Mouse (Mus musculus) monocyte, adult 5-6 weeks (primary cell): ENCODE results near the gene Fga. TPM values are rescaled to one million over a fixed set of nuclear protein-coding genes. Genes with fewer than 3 reads are reported as not detected.

ENCODE experiments used
- ATAC-seq: fragments of 153-309, 156-312 bp; replicated peaks from 2 replicates; pipeline ENCODE4 v1.8.0; 2017; ENCODE audit warnings: mild to moderate bottlenecking; ENCODE audit not compliant: low TSS enrichment, insufficient number of reproducible peaks, severe bottlenecking, poor library complexity, low FRiP score
- total RNA-seq: library from RNA; stranded (forward); fragments of 200-1000, 200-491, 200-594 nt; gene quantifications from 3 replicates; pipeline ENCODE4 v1.2.3, GENCODE M21; 2017

The Fga gene
- total RNA-seq, 1 experiment from 2014 or later, result not detected

GRCm38 (mm10) chr3:83068869-83069268 lies 43.0 kb downstream of the Fga start:
- ATAC-seq, result no peak

GRCm38 (mm10) chr3:83070231-83070630 lies 44.4 kb downstream of the Fga start:
- no peak for ATAC-seq

GRCm38 (mm10) chr3:83076563-83076962 lies 50.7 kb downstream of the Fga start:
- no peak for ATAC-seq

GRCm38 (mm10) chr3:83080567-83081055 lies 54.7 kb downstream of the Fga start:
- ATAC-seq, result peak; percentile 82

Other genes with a start within 250 kb of the Fga start
- not detected in 3 replicates for gene Rbm46, start 149.6 kb upstream of the Fga start, total RNA-seq
- gene Lrat, start 122.1 kb upstream of the Fga start, total RNA-seq, result not detected in 3 replicates
- gene Fgg, start 18.4 kb upstream of the Fga start, total RNA-seq, result not detected in 3 replicates
- not detected in 3 replicates for gene Fgb, start 23.8 kb downstream of the Fga start, total RNA-seq
- 57.3 to 72.2 TPM (median 57.9 TPM) in 3 replicates for gene Plrg1, start 29.4 kb downstream of the Fga start, total RNA-seq
- gene Dchs2, start 101.9 kb downstream of the Fga start, total RNA-seq, result not detected in 3 replicates